13 mouse cellular contexts compared by ENCODE assay signal in genomic region chr16:9469394-9469793, GRCm38 (mm10).
DNase-seq lines count a peak whose midpoint lies in the region; ATAC-seq and TF ChIP-seq lines count a peak whose summit lies in the region.
"Had no signal": no experiment of that assay in that cellular context is flagged by ENCODE, and none has a peak within 500 bp of the region (broad histone marks: within the 10 kb centered on the region; RNA-seq: fewer than 3 reads in every experiment).

No protein-coding gene starts in this region.

- no peak overlapping the region for H3K4me3 ChIP-seq in forebrain, postnatal 0 days (ENCODE audit: low read depth, low read length)
- no peak overlapping the region for H3K4me3 ChIP-seq in forebrain, embryonic 16.5 days (replicated peaks; ENCODE audit: low read length)
- no peak overlapping the region for H3K4me3 ChIP-seq in liver, postnatal 0 days (ENCODE audit: low read depth, low read length)
- no peak overlapping the region for H3K4me3 ChIP-seq in liver, embryonic 11.5 days (ENCODE audit: low read depth, low read length)
- no peak overlapping the region for H3K4me3 ChIP-seq in limb, embryonic 10.5 days
- H3K4me3 ChIP-seq: heart, embryonic 10.5 days; hindbrain, embryonic 13.5 days had no signal

- no peak overlapping the region for H3K4me2 ChIP-seq in forebrain, postnatal 0 days (ENCODE audit: low read depth)
- no peak overlapping the region for H3K4me2 ChIP-seq in forebrain, embryonic 16.5 days (ENCODE audit: low read length)
- no peak overlapping the region for H3K4me2 ChIP-seq in liver, postnatal 0 days (ENCODE audit: low read depth, low read length)
- no peak overlapping the region for H3K4me2 ChIP-seq in liver, embryonic 11.5 days
- H3K4me2 ChIP-seq: hindbrain, embryonic 13.5 days had no signal

- no peaks in the 10 kb centered on the region for H3K36me3 ChIP-seq in forebrain, postnatal 0 days (ENCODE audit: insufficient read depth)
- H3K36me3 ChIP-seq in forebrain, embryonic 16.5 days (ENCODE audit: control insufficient read depth, insufficient read depth): no peaks in the 10 kb centered on the region
- no peaks in the 10 kb centered on the region for H3K36me3 ChIP-seq in liver, postnatal 0 days (replicated peaks; ENCODE audit: insufficient read depth, low read length)
- no peaks in the 10 kb centered on the region for H3K36me3 ChIP-seq in liver, embryonic 11.5 days (ENCODE audit: control insufficient read depth, insufficient read depth, low read length)
- no peaks in the 10 kb centered on the region for H3K36me3 ChIP-seq in limb, embryonic 10.5 days
- H3K36me3 ChIP-seq: heart, embryonic 10.5 days; hindbrain, embryonic 13.5 days had no signal

- H3K9me3 ChIP-seq in forebrain, postnatal 0 days (ENCODE audit: low read length): no peaks in the 10 kb centered on the region
- H3K9me3 ChIP-seq in forebrain, embryonic 16.5 days (ENCODE audit: control insufficient read depth, low read length): no peaks in the 10 kb centered on the region
- no peaks in the 10 kb centered on the region for H3K9me3 ChIP-seq in liver, postnatal 0 days (ENCODE audit: low read length)
- H3K9me3 ChIP-seq in liver, embryonic 11.5 days (ENCODE audit: control insufficient read depth, low read length): no peaks in the 10 kb centered on the region
- H3K9me3 ChIP-seq in limb, embryonic 10.5 days (replicated peaks): no peaks in the 10 kb centered on the region
- H3K9me3 ChIP-seq: heart, embryonic 10.5 days; hindbrain, embryonic 13.5 days had no signal

- TF ChIP-seq CTCF in forebrain, postnatal 0 days (IDR thresholded peaks at IDR 0.05; ENCODE audit: low read depth): peak; percentile 34; the same call in 1 of the 2 replicates
- peak; percentile 40; the same call in 1 of the 2 replicates for TF ChIP-seq CTCF in liver, postnatal 0 days (IDR thresholded peaks at IDR 0.05; ENCODE audit: low read depth)

- H3K27me3 ChIP-seq in forebrain, postnatal 0 days (ENCODE audit: insufficient read depth, low read length): no peaks in the 10 kb centered on the region
- no peaks in the 10 kb centered on the region for H3K27me3 ChIP-seq in forebrain, embryonic 16.5 days (replicated peaks; ENCODE audit: control insufficient read depth, insufficient read depth, low read length)
- no peaks in the 10 kb centered on the region for H3K27me3 ChIP-seq in liver, postnatal 0 days (ENCODE audit: insufficient read depth, low read length)
- no peaks in the 10 kb centered on the region for H3K27me3 ChIP-seq in liver, embryonic 11.5 days (replicated peaks; ENCODE audit: control insufficient read depth, insufficient read depth, low read length)
- H3K27me3 ChIP-seq in limb, embryonic 10.5 days (ENCODE audit: low read depth, poor library complexity, severe bottlenecking): no peaks in the 10 kb centered on the region
- H3K27me3 ChIP-seq: hindbrain, embryonic 13.5 days had no signal

- no peak for ATAC-seq in forebrain, postnatal 0 days
- ATAC-seq in forebrain, embryonic 16.5 days: no peak
- no peak for ATAC-seq in liver, postnatal 0 days
- ATAC-seq in liver, embryonic 11.5 days (replicated peaks; ENCODE audit: low FRiP score): no peak

- DNase-seq in forebrain, postnatal 0 days: no peak
- no peak for DNase-seq in liver, postnatal 0 days
- DNase-seq in liver, embryonic 11.5 days (ENCODE audit: low spot score): no peak
- DNase-seq in ZHBTc4 (ENCODE audit: low read depth, low spot score): peak; percentile 46
- peak; percentile 7 for DNase-seq in embryo, embryonic 9.5 days (ENCODE audit: extremely low spot score)
- DNase-seq in adrenal gland, postnatal 36 days: no peak
- DNase-seq in limb, embryonic 10.5 days (ENCODE audit: low spot score): no peak
- DNase-seq: kidney, postnatal 14 days; lung, postnatal 14 days; thymus, postnatal 14 days had no signal

- WGBS in forebrain, postnatal 0 days: 65% methylated on average over 4 of the region's 4 CpGs
- WGBS in forebrain, embryonic 16.5 days: 57% methylated on average over 4 of the region's 4 CpGs
- 57% methylated on average over 4 of the region's 4 CpGs for WGBS in liver, postnatal 0 days (ENCODE audit: insufficient replicate concordance)
- 58% methylated on average over 4 of the region's 4 CpGs for WGBS in liver, embryonic 11.5 days
- WGBS in limb, embryonic 10.5 days: 71% methylated on average over 4 of the region's 4 CpGs

- H3K9ac ChIP-seq in forebrain, postnatal 0 days: no peak overlapping the region
- H3K9ac ChIP-seq in forebrain, embryonic 16.5 days (replicated peaks; ENCODE audit: low read depth, low read length): no peak overlapping the region
- no peak overlapping the region for H3K9ac ChIP-seq in liver, postnatal 0 days (replicated peaks)
- H3K9ac ChIP-seq in liver, embryonic 11.5 days (ENCODE audit: low read depth, low read length): no peak overlapping the region
- H3K9ac ChIP-seq: hindbrain, embryonic 13.5 days had no signal

- H3K4me1 ChIP-seq in forebrain, postnatal 0 days (ENCODE audit: insufficient read depth): no peaks in the 10 kb centered on the region
- H3K4me1 ChIP-seq in forebrain, embryonic 16.5 days (replicated peaks; ENCODE audit: control insufficient read depth, insufficient read depth, low read length): no peaks in the 10 kb centered on the region
- no peaks in the 10 kb centered on the region for H3K4me1 ChIP-seq in liver, postnatal 0 days (ENCODE audit: insufficient read depth)
- no peaks in the 10 kb centered on the region for H3K4me1 ChIP-seq in liver, embryonic 11.5 days (replicated peaks; ENCODE audit: control insufficient read depth, insufficient read depth, low read length)
- H3K4me1 ChIP-seq in limb, embryonic 10.5 days: no peaks in the 10 kb centered on the region
- H3K4me1 ChIP-seq: heart, embryonic 10.5 days; hindbrain, embryonic 13.5 days had no signal

- no peak overlapping the region for H3K27ac ChIP-seq in forebrain, postnatal 0 days (ENCODE audit: low read depth, low read length)
- no peak overlapping the region for H3K27ac ChIP-seq in forebrain, embryonic 16.5 days (ENCODE audit: low read length)
- H3K27ac ChIP-seq in liver, postnatal 0 days (ENCODE audit: low read depth): no peak overlapping the region
- no peak overlapping the region for H3K27ac ChIP-seq in liver, embryonic 11.5 days (ENCODE audit: low read depth, low read length)
- no peak overlapping the region for H3K27ac ChIP-seq in limb, embryonic 10.5 days
- H3K27ac ChIP-seq: heart, embryonic 10.5 days; hindbrain, embryonic 13.5 days had no signal

- no peak for TF ChIP-seq EP300 in liver, postnatal 0 days (IDR thresholded peaks at IDR 0.05; ENCODE audit: low read depth)

Comparison
In these comparisons a context has a peak if more than half of its experiments do, and no peak if none do; other contexts are left out.
1. DNase-seq: peak in ZHBTc4 (single experiment) and embryo, embryonic 9.5 days (single experiment); none in forebrain, postnatal 0 days (single experiment), liver, postnatal 0 days (single experiment), liver, embryonic 11.5 days (single experiment), adrenal gland, postnatal 36 days (0 of 2) and limb, embryonic 10.5 days (single experiment).